In the genomic region with DNA sequence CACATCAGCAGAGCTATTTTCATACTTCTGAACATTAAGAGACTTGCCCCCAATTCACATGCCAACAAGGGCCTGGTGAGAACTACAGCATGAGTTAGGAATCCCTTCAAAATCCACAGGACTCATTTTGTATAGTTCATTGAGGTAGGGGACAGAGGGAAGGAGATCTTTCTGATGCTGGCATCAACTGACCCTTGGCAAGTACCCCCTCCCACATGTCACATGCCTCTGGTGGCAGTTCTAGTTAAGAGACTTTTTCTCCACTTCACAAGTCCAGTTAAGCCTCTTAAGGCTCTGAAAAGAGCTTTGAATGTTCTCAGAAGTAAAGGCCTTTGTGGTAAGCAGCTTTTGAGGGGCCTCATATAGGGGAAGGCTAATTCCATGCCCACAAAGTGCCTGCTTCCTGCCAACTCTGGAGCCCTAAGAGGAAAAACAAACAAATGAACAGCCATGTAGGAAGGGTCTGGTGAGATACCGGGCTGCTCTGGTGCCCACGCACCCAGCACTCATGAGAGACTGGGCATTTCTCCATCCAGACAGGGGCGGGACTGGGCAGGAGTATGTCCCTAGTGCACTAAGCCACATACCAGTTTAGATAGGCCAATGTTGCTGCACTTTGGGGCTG, we compare ENCODE assay signal across 11 mouse cellular contexts. TPM values are rescaled to one million over a fixed set of nuclear protein-coding genes. Genes with fewer than 3 reads are reported as not detected.
A peak's percentile ranks its signal among the peaks of the same experiment; 100 is the strongest.
DNase-seq lines count a peak whose midpoint lies in the region; ATAC-seq and TF ChIP-seq lines count a peak whose summit lies in the region.
"Had no signal": no experiment of that assay in that cellular context is flagged by ENCODE, and none has a peak within 500 bp of the region (broad histone marks: within the 10 kb centered on the region; RNA-seq: fewer than 3 reads in every experiment).

No protein-coding gene starts in this region.

- H3K27ac ChIP-seq in forebrain, embryonic 10.5 days: peak overlapping the region; percentile 51
- no peak overlapping the region for H3K27ac ChIP-seq in forebrain, embryonic 12.5 days
- no peak overlapping the region for H3K27ac ChIP-seq in midbrain, embryonic 13.5 days

- H3K36me3 ChIP-seq in forebrain, embryonic 10.5 days (replicated peaks): no peaks in the 10 kb centered on the region
- H3K36me3 ChIP-seq in forebrain, embryonic 12.5 days (replicated peaks): no peaks in the 10 kb centered on the region
- no peaks in the 10 kb centered on the region for H3K36me3 ChIP-seq in midbrain, embryonic 13.5 days
- H3K36me3 ChIP-seq: kidney, embryonic 15.5 days had no signal

- H3K9me3 ChIP-seq in forebrain, embryonic 10.5 days: no peaks in the 10 kb centered on the region
- H3K9me3 ChIP-seq in forebrain, embryonic 12.5 days: no peaks in the 10 kb centered on the region
- H3K9me3 ChIP-seq in midbrain, embryonic 13.5 days: no peaks in the 10 kb centered on the region
- H3K9me3 ChIP-seq: kidney, embryonic 15.5 days had no signal

- 67% methylated on average over 3 of the region's 3 CpGs for WGBS in forebrain, embryonic 10.5 days
- 47% methylated on average over 3 of the region's 3 CpGs for WGBS in forebrain, embryonic 12.5 days
- 35% methylated on average over 3 of the region's 3 CpGs for WGBS in midbrain, embryonic 13.5 days

- no peak for DNase-seq in forebrain, embryonic 10.5 days (ENCODE audit: extremely low spot score, low spot score)
- DNase-seq in brain, embryonic 14.5 days (ENCODE audit: low read depth): peak; percentile 76
- peak; percentile 32 for DNase-seq in heart, postnatal 4 days
- DNase-seq in thymus, postnatal 25 days: no peak
- no peak for DNase-seq in spleen, postnatal 36 days (ENCODE audit: low spot score in 2 of 2)
- DNase-seq in adrenal gland, adult 2 months: no peak
- DNase-seq: B cell, adult 2 months had no signal

- H3K27me3 ChIP-seq in forebrain, embryonic 10.5 days (ENCODE audit: poor library complexity, severe bottlenecking): no peaks in the 10 kb centered on the region
- no peaks in the 10 kb centered on the region for H3K27me3 ChIP-seq in forebrain, embryonic 12.5 days
- no peaks in the 10 kb centered on the region for H3K27me3 ChIP-seq in midbrain, embryonic 13.5 days
- H3K27me3 ChIP-seq: kidney, embryonic 15.5 days; Patski had no signal

- TF ChIP-seq CTCF in brain, embryonic 14.5 days (IDR thresholded peaks at IDR 0.05; ENCODE audit: borderline replicate concordance, extremely low read depth, insufficient read depth, insufficient read length): no peak

- no peak overlapping the region for H3K9ac ChIP-seq in forebrain, embryonic 12.5 days
- H3K9ac ChIP-seq in midbrain, embryonic 13.5 days (replicated peaks): no peak overlapping the region
- H3K9ac ChIP-seq: kidney, embryonic 15.5 days had no signal

- H3K4me2 ChIP-seq in forebrain, embryonic 12.5 days: no peak overlapping the region
- H3K4me2 ChIP-seq in midbrain, embryonic 13.5 days (replicated peaks): no peak overlapping the region
- H3K4me2 ChIP-seq: kidney, embryonic 15.5 days had no signal

- no peak for TF ChIP-seq POLR2A in brain, embryonic 14.5 days (IDR thresholded peaks at IDR 0.05; ENCODE audit: borderline replicate concordance, extremely low read depth, insufficient read depth, insufficient read length, poor library complexity, severe bottlenecking)

- ATAC-seq in forebrain, embryonic 12.5 days (ENCODE audit: low FRiP score): no peak
- ATAC-seq in midbrain, embryonic 13.5 days: peak; percentile 83
- ATAC-seq: Patski had no signal

- H3K4me3 ChIP-seq in forebrain, embryonic 10.5 days: no peak overlapping the region
- no peak overlapping the region for H3K4me3 ChIP-seq in forebrain, embryonic 12.5 days (replicated peaks)
- no peak overlapping the region for H3K4me3 ChIP-seq in midbrain, embryonic 13.5 days (replicated peaks)
- H3K4me3 ChIP-seq: kidney, embryonic 15.5 days had no signal

- peaks cover 26% of the 10 kb centered on the region for H3K4me1 ChIP-seq in forebrain, embryonic 10.5 days
- H3K4me1 ChIP-seq in forebrain, embryonic 12.5 days: peaks cover 11% of the 10 kb centered on the region
- H3K4me1 ChIP-seq in midbrain, embryonic 13.5 days (replicated peaks): peaks cover 8% of the 10 kb centered on the region
- H3K4me1 ChIP-seq: kidney, embryonic 15.5 days had no signal

RNA-seq across cellular contexts. Expression of gene Tc2n, which starts 48.0 kb away (rescaled TPM):
- polyA plus RNA-seq in forebrain, embryonic 10.5 days (2016; fragmentation: Nextera tagmentation; extraction: Ambion mirVana): 0.21 and 0.38 TPM in 2 replicates
- 0.12 and 0.20 TPM in 2 replicates for polyA plus RNA-seq in forebrain, embryonic 12.5 days (2016; fragmentation: Nextera tagmentation; extraction: Ambion mirVana)
- 0.05 and 0.18 TPM in 2 replicates for polyA plus RNA-seq in brain, embryonic 14.5 days (2012; rRNA removed)
- total RNA-seq in heart, postnatal 4 days (2021): under 1 TPM; 0.45 to 0.65 TPM
- 0.09 and 0.21 TPM in 2 replicates for polyA plus RNA-seq in midbrain, embryonic 13.5 days (2015; fragmentation: Nextera tagmentation; extraction: Ambion mirVana)
- total RNA-seq in adrenal gland, adult 2 months (2021): 1 to 10 TPM in 1 of 2 experiments, under 1 TPM in 1; 0.73 to 1.4 TPM
- polyA plus RNA-seq in adrenal gland, adult 2 months (2012; rRNA removed): 0.02 TPM in 1 of 2 replicates, not detected in the other

RNA-seq across cellular contexts. Expression of gene Fbln5, which starts 52.5 kb away (rescaled TPM):
- polyA plus RNA-seq in forebrain, embryonic 10.5 days (2016; fragmentation: Nextera tagmentation; extraction: Ambion mirVana): 9.9 and 10.4 TPM in 2 replicates
- polyA plus RNA-seq in forebrain, embryonic 12.5 days (2016; fragmentation: Nextera tagmentation; extraction: Ambion mirVana): 8.7 and 12.2 TPM in 2 replicates
- polyA plus RNA-seq in brain, embryonic 14.5 days (2012; rRNA removed): 6.4 and 9.2 TPM in 2 replicates
- 10 to 100 TPM; 57.0 to 69.2 TPM for total RNA-seq in heart, postnatal 4 days (2021)
- 2.4 and 3.4 TPM in 2 replicates for polyA plus RNA-seq in midbrain, embryonic 13.5 days (2015; fragmentation: Nextera tagmentation; extraction: Ambion mirVana)
- total RNA-seq in adrenal gland, adult 2 months (2021): 10 to 100 TPM; 63.0 to 64.3 TPM
- 29.1 and 29.6 TPM in 2 replicates for polyA plus RNA-seq in adrenal gland, adult 2 months (2012; rRNA removed)

Comparison
In these comparisons a context has a peak if more than half of its experiments do, and no peak if none do; other contexts are left out.
1. DNase-seq: peak in brain, embryonic 14.5 days (single experiment) and heart, postnatal 4 days (single experiment); none in forebrain, embryonic 10.5 days (single experiment), thymus, postnatal 25 days (single experiment), spleen, postnatal 36 days (0 of 2) and adrenal gland, adult 2 months (single experiment).